Mouse (Mus musculus): ENCODE results near the gene Dzip3. TPM values are rescaled to one million over a fixed set of nuclear protein-coding genes. Genes with fewer than 3 reads are reported as not detected.

The Dzip3 gene
- 31.9 and 38.0 TPM in 2 replicates for polyA plus RNA-seq (2016; fragmentation: Nextera tagmentation; extraction: Ambion mirVana)

GRCm38 (mm10) chr16:48993559-48994342, at the start of gene Dzip3, which contains the start of gene Cip2a:
Dzip3 (minus strand) TSS chr16:48994165.
Cip2a (plus strand) TSS chr16:48994185.
- no peaks in the 10 kb centered on the region for H3K27me3 ChIP-seq (ENCODE audit: low read depth, poor library complexity, severe bottlenecking)
- under 1% methylated on average over 73 of the region's 74 CpGs for WGBS
- H3K4me1 ChIP-seq: peaks cover 27% of the 10 kb centered on the region
- no peaks in the 10 kb centered on the region; the same call in 1 of the 2 replicates for H3K9me3 ChIP-seq (replicated peaks)
- H3K36me3 ChIP-seq: peaks cover 32% of the 10 kb centered on the region
- peak within 1 kb of the TSS; percentile 90 for H3K4me3 ChIP-seq
- peak within 1 kb of the TSS; percentile 99 for H3K27ac ChIP-seq (replicated peaks)
- DNase-seq (ENCODE audit: low spot score): peak; percentile 96

GRCm38 (mm10) chr16:49040554-49041221, 46.7 kb upstream of the Dzip3 start:
- H3K36me3 ChIP-seq: no peaks in the 10 kb centered on the region
- no peaks in the 10 kb centered on the region for H3K4me1 ChIP-seq
- no peak overlapping the region for H3K27ac ChIP-seq (replicated peaks)
- no peaks in the 10 kb centered on the region for H3K27me3 ChIP-seq (ENCODE audit: low read depth, poor library complexity, severe bottlenecking)
- WGBS: 79% methylated on average over 3 of the region's 3 CpGs
- H3K4me3 ChIP-seq: no peak overlapping the region
- H3K9me3 ChIP-seq (replicated peaks): no peaks in the 10 kb centered on the region
- no peak for DNase-seq (ENCODE audit: low spot score)

- DNase-seq (ENCODE audit: low spot score): no peak
- Histone ChIP-seq H3K9me3 (replicated peaks) (no peaks in the 10 kb centered on the region), H3K36me3 (no peaks in the 10 kb centered on the region), H3K27me3 (ENCODE audit: low read depth, poor library complexity, severe bottlenecking) (no peaks in the 10 kb centered on the region), H3K4me1 (no peaks in the 10 kb centered on the region), H3K4me3 (no peak overlapping the region), H3K27ac (replicated peaks) (no peak overlapping the region)
- WGBS: 82% methylated on average over 4 of the region's 4 CpGs
Observed at GRCm38 (mm10) chr16:49037771-49038170, 43.8 kb upstream of the Dzip3 start.

- Histone ChIP-seq H3K27me3 (ENCODE audit: low read depth, poor library complexity, severe bottlenecking) (no peaks in the 10 kb centered on the region), H3K9me3 (replicated peaks) (no peaks in the 10 kb centered on the region), H3K27ac (replicated peaks) (no peak overlapping the region), H3K36me3 (no peaks in the 10 kb centered on the region), H3K4me1 (no peaks in the 10 kb centered on the region), H3K4me3 (no peak overlapping the region)
- WGBS: 88% methylated on average over 4 of the region's 4 CpGs
- no peak for DNase-seq (ENCODE audit: low spot score)
Observed at GRCm38 (mm10) chr16:49035852-49036251, 41.9 kb upstream of the Dzip3 start.

GRCm38 (mm10) chr16:49016620-49017332, 22.8 kb upstream of the Dzip3 start:
- H3K9me3 ChIP-seq (replicated peaks): no peaks in the 10 kb centered on the region
- no peak overlapping the region for H3K27ac ChIP-seq (replicated peaks)
- no peaks in the 10 kb centered on the region for H3K27me3 ChIP-seq (ENCODE audit: low read depth, poor library complexity, severe bottlenecking)
- 78% methylated on average over 5 of the region's 5 CpGs for WGBS
- no peak overlapping the region for H3K4me3 ChIP-seq
- no peaks in the 10 kb centered on the region for H3K4me1 ChIP-seq
- DNase-seq (ENCODE audit: low spot score): no peak
- H3K36me3 ChIP-seq: peaks cover 86% of the 10 kb centered on the region

GRCm38 (mm10) chr16:49004151-49004550, 10.2 kb upstream of the Dzip3 start:
- DNase-seq (ENCODE audit: low spot score): no peak
- H3K9me3 ChIP-seq (replicated peaks): no peaks in the 10 kb centered on the region
- 97% methylated on average over 5 of the region's 5 CpGs for WGBS
- H3K4me3 ChIP-seq: no peak overlapping the region
- peaks cover 95% of the 10 kb centered on the region for H3K36me3 ChIP-seq
- H3K4me1 ChIP-seq: no peaks in the 10 kb centered on the region
- H3K27me3 ChIP-seq (ENCODE audit: low read depth, poor library complexity, severe bottlenecking): no peaks in the 10 kb centered on the region
- no peak overlapping the region for H3K27ac ChIP-seq (replicated peaks)

- under 1% methylated on average over 18 of the region's 18 CpGs for WGBS
- peaks cover 27% of the 10 kb centered on the region for H3K4me1 ChIP-seq
- H3K36me3 ChIP-seq: peaks cover 38% of the 10 kb centered on the region
- peak overlapping the region; percentile 99 for H3K27ac ChIP-seq (replicated peaks)
- no peak for DNase-seq (ENCODE audit: low spot score)
- H3K27me3 ChIP-seq (ENCODE audit: low read depth, poor library complexity, severe bottlenecking): no peaks in the 10 kb centered on the region
- no peaks in the 10 kb centered on the region; the same call in 1 of the 2 replicates for H3K9me3 ChIP-seq (replicated peaks)
- H3K4me3 ChIP-seq: peak overlapping the region; percentile 90
Observed at GRCm38 (mm10) chr16:48994343-48994693, 353 bp upstream of the Dzip3 start.

GRCm38 (mm10) chr16:48993231-48993558, 770 bp downstream of the Dzip3 start:
- no peaks in the 10 kb centered on the region; the same call in 1 of the 2 replicates for H3K9me3 ChIP-seq (replicated peaks)
- 3% methylated on average over 9 of the region's 9 CpGs for WGBS
- H3K27me3 ChIP-seq (ENCODE audit: low read depth, poor library complexity, severe bottlenecking): no peaks in the 10 kb centered on the region
- DNase-seq (ENCODE audit: low spot score): no peak
- peak overlapping the region; percentile 90 for H3K4me3 ChIP-seq
- peaks cover 26% of the 10 kb centered on the region for H3K36me3 ChIP-seq
- H3K27ac ChIP-seq (replicated peaks): peak overlapping the region; percentile 99
- H3K4me1 ChIP-seq: peaks cover 27% of the 10 kb centered on the region

- no peaks in the 10 kb centered on the region for H3K27me3 ChIP-seq (ENCODE audit: low read depth, poor library complexity, severe bottlenecking)
- H3K27ac ChIP-seq (replicated peaks): peak overlapping the region; percentile 99
- H3K4me3 ChIP-seq: peak overlapping the region; percentile 90
- DNase-seq (ENCODE audit: low spot score): no peak
- H3K9me3 ChIP-seq (replicated peaks): no peaks in the 10 kb centered on the region; the same call in 1 of the 2 replicates
- 53% methylated on average over 10 of the region's 10 CpGs for WGBS
- peaks cover 21% of the 10 kb centered on the region for H3K36me3 ChIP-seq
- H3K4me1 ChIP-seq: peaks cover 27% of the 10 kb centered on the region
Observed at GRCm38 (mm10) chr16:48992437-48993230, 1.3 kb downstream of the Dzip3 start.

GRCm38 (mm10) chr16:48989700-48990099, 4.3 kb downstream of the Dzip3 start:
- no peak overlapping the region for H3K27ac ChIP-seq (replicated peaks)
- H3K4me3 ChIP-seq: no peak overlapping the region
- no peaks in the 10 kb centered on the region for H3K27me3 ChIP-seq (ENCODE audit: low read depth, poor library complexity, severe bottlenecking)
- peaks cover 11% of the 10 kb centered on the region for H3K4me1 ChIP-seq
- no peaks in the 10 kb centered on the region; the same call in 1 of the 2 replicates for H3K9me3 ChIP-seq (replicated peaks)
- DNase-seq (ENCODE audit: low spot score): no peak
- H3K36me3 ChIP-seq: peaks cover 13% of the 10 kb centered on the region

- 62% methylated on average over 5 of the region's 5 CpGs for WGBS
Observed at GRCm38 (mm10) chr16:48985034-48985627, 8.8 kb downstream of the Dzip3 start.

GRCm38 (mm10) chr16:48979965-48980364, 14.0 kb downstream of the Dzip3 start:
- H3K9me3 ChIP-seq (replicated peaks): no peaks in the 10 kb centered on the region
- no peak overlapping the region for H3K27ac ChIP-seq (replicated peaks)
- no peaks in the 10 kb centered on the region for H3K27me3 ChIP-seq (ENCODE audit: low read depth, poor library complexity, severe bottlenecking)
- H3K4me1 ChIP-seq: no peaks in the 10 kb centered on the region
- peaks cover 69% of the 10 kb centered on the region for H3K36me3 ChIP-seq
- H3K4me3 ChIP-seq: no peak overlapping the region
- no peak for DNase-seq (ENCODE audit: low spot score)

More at GRCm38 (mm10) chr16:48985034-48985627, 8.8 kb downstream of the Dzip3 start:
- Histone ChIP-seq H3K27ac (replicated peaks) (no peak overlapping the region), H3K27me3 (ENCODE audit: low read depth, poor library complexity, severe bottlenecking) (no peaks in the 10 kb centered on the region), H3K36me3 (peaks cover 33% of the 10 kb centered on the region), H3K9me3 (replicated peaks) (no peaks in the 10 kb centered on the region), H3K4me1 (no peaks in the 10 kb centered on the region), H3K4me3 (no peak overlapping the region)
- no peak for DNase-seq (ENCODE audit: low spot score)

Measured in midbrain, embryonic 10.5 days (tissue).